Mouse (Mus musculus) liver, embryonic 14.5 days (tissue): Measurements from ENCODE around the gene Car10.

Experiments used
- CTCF ChIP-seq: IDR thresholded peaks from 2 replicates; pipeline ENCODE4 v1.5.1; 2016; ENCODE audit warnings: antibody characterized with exemption, low read depth, control low read depth
- EP300 ChIP-seq: IDR thresholded peaks from 2 replicates; pipeline ENCODE4 v1.6.1; 2016; ENCODE audit warnings: antibody characterized with exemption, low read depth

DNA sequence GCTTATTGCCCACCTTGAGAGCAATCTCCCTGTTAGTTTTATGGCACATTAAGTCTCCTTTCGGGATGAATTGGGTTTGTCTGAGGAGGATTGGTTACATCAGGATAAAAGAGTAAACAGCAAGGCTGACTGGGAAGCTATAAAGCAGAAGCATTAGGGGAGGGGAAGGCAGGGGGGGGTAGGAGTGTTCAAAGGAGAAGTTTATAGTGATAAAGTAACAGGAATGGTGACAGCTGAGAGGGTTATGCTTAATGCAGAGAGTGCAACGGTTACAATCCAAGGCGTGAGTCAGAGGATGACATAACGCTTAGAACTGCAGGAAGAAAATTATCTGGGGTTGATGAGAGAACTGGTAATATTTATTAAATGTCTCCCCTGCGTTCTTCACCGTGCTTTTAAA is 32.8 kb upstream of the Car10 start:
- TF ChIP-seq EP300 (no peak), CTCF (no peak)
